Mouse (Mus musculus): ENCODE results near the gene Abcd2. TPM values are rescaled to one million over a fixed set of nuclear protein-coding genes. Genes with fewer than 3 reads are reported as not detected.

The Abcd2 gene
- total RNA-seq, 2 experiments from 2014 or later: 9.7 to 29.2 TPM

- ATAC-seq (replicated peaks; ENCODE audit: low FRiP score, poor library complexity, severe bottlenecking): no peak
These were observed 26.6 kb downstream of the Abcd2 start for GRCm38 (mm10) chr15:91165021-91165420.

- ATAC-seq (replicated peaks; ENCODE audit: low FRiP score, poor library complexity, severe bottlenecking): no peak
These were observed 28.1 kb downstream of the Abcd2 start for GRCm38 (mm10) chr15:91163454-91163853.

- ATAC-seq (replicated peaks; ENCODE audit: low FRiP score, poor library complexity, severe bottlenecking): no peak
These were observed 30.4 kb downstream of the Abcd2 start for GRCm38 (mm10) chr15:91161153-91161552.

- no peak for ATAC-seq (replicated peaks; ENCODE audit: low FRiP score, poor library complexity, severe bottlenecking)
These were observed 38.3 kb downstream of the Abcd2 start for GRCm38 (mm10) chr15:91153311-91153710.

GRCm38 (mm10) chr15:91152592-91152991, 39.0 kb downstream of the Abcd2 start:
- no peak for ATAC-seq (replicated peaks; ENCODE audit: low FRiP score, poor library complexity, severe bottlenecking)

GRCm38 (mm10) chr15:91124584-91124983, 67.0 kb downstream of the Abcd2 start:
- ATAC-seq (replicated peaks; ENCODE audit: low FRiP score, poor library complexity, severe bottlenecking): no peak

- ATAC-seq (replicated peaks; ENCODE audit: low FRiP score, poor library complexity, severe bottlenecking): no peak
These were observed 78.9 kb downstream of the Abcd2 start for GRCm38 (mm10) chr15:91112555-91113209.

GRCm38 (mm10) chr15:91108102-91108659, 83.4 kb downstream of the Abcd2 start:
- ATAC-seq (replicated peaks; ENCODE audit: low FRiP score, poor library complexity, severe bottlenecking): no peak

GRCm38 (mm10) chr15:91104934-91105333, 86.7 kb downstream of the Abcd2 start:
- no peak for ATAC-seq (replicated peaks; ENCODE audit: low FRiP score, poor library complexity, severe bottlenecking)

GRCm38 (mm10) chr15:91104276-91104675, 87.3 kb downstream of the Abcd2 start:
- no peak for ATAC-seq (replicated peaks; ENCODE audit: low FRiP score, poor library complexity, severe bottlenecking)

- no peak for ATAC-seq (replicated peaks; ENCODE audit: low FRiP score, poor library complexity, severe bottlenecking)
These were observed 87.8 kb downstream of the Abcd2 start for GRCm38 (mm10) chr15:91103814-91104213.

- ATAC-seq (replicated peaks; ENCODE audit: low FRiP score, poor library complexity, severe bottlenecking): no peak
These were observed 88.3 kb downstream of the Abcd2 start for GRCm38 (mm10) chr15:91103305-91103704.

- no peak for ATAC-seq (replicated peaks; ENCODE audit: low FRiP score, poor library complexity, severe bottlenecking)
These were observed 95.0 kb downstream of the Abcd2 start for GRCm38 (mm10) chr15:91096606-91097005.

Other genes starting within 250 kb of the Abcd2 start
- not detected in 2 replicates for gene Kif21a, start 141.9 kb downstream of the Abcd2 start, total RNA-seq (2015; ENCODE audit: low replicate concordance)
- gene Kif21a, start 141.9 kb downstream of the Abcd2 start, total RNA-seq (2017; ENCODE audit: low replicate concordance): 0.98 TPM in 1 of 2 replicates, not detected in the other
- not detected in 2 replicates for gene CN725425, start 7.7 kb upstream of the Abcd2 start, total RNA-seq (2015; ENCODE audit: low replicate concordance)
- gene CN725425, start 7.7 kb upstream of the Abcd2 start, total RNA-seq (2017; ENCODE audit: low replicate concordance): not detected in 2 replicates